Mouse (Mus musculus) brain, embryonic 14.5 days (tissue): ENCODE data around the gene Tpcn2.

Source experiments
- CTCF ChIP-seq: fragments of 200-500 bp; IDR thresholded peaks from 2 replicates; pipeline ENCODE4 v1.5.1; 2012; ENCODE audit warnings: inconsistent platforms, mild to moderate bottlenecking, moderate library complexity, borderline replicate concordance; ENCODE audit not compliant: insufficient read depth, insufficient read length; ENCODE audit errors: extremely low read depth
- POLR2A ChIP-seq: fragments of 200-500 bp; IDR thresholded peaks from 2 replicates; pipeline ENCODE4 v1.6.1; 2012; ENCODE audit warnings: mild to moderate bottlenecking, inconsistent platforms, borderline replicate concordance; ENCODE audit not compliant: poor library complexity, insufficient read depth, insufficient read length, severe bottlenecking; ENCODE audit errors: extremely low read depth

- TF ChIP-seq POLR2A: no peak
- TF ChIP-seq CTCF: no peak
Observed at GRCm38 (mm10) chr7:145307636-145308035, 23.8 kb upstream of the Tpcn2 start.
